Mouse (Mus musculus): Measurements from ENCODE around the gene Phf3. TPM values are rescaled to one million over a fixed set of nuclear protein-coding genes. Genes with fewer than 3 reads are reported as not detected.

Phf3 gene
- 15.3 and 16.8 TPM in 2 replicates for polyA plus RNA-seq (2015; fragmentation: Nextera tagmentation; extraction: Ambion mirVana)

GRCm38 (mm10) chr1:30873541-30874260 is at the start of gene Phf3:
TSS of gene Phf3 (minus strand) at chr1:30873921.
- no peaks in the 10 kb centered on the region for H3K27me3 ChIP-seq (replicated peaks; ENCODE audit: control insufficient read depth, insufficient read depth, low read length)
- TF ChIP-seq CTCF (IDR thresholded peaks at IDR 0.05; ENCODE audit: low read depth), result no peak
- peak within 1 kb of the TSS; percentile 94 for H3K4me3 ChIP-seq (ENCODE audit: low read depth, low read length)
- ATAC-seq, result peak; percentile 94
- peak within 1 kb of the TSS; percentile 94 for H3K9ac ChIP-seq (ENCODE audit: low read depth, low read length)
- 0 out of 2 replicates have a peak, but pooled peaks cover 3% of the 10 kb centered on the region for H3K4me1 ChIP-seq (replicated peaks; ENCODE audit: control insufficient read depth, insufficient read depth, low read length)
- H3K9me3 ChIP-seq (ENCODE audit: control insufficient read depth), result no peaks in the 10 kb centered on the region
- under 1% methylated on average over 66 of the region's 85 CpGs for WGBS
- peak within 1 kb of the TSS; percentile 73 for H3K4me2 ChIP-seq (replicated peaks; ENCODE audit: low read depth)
- no peaks in the 10 kb centered on the region for H3K36me3 ChIP-seq (ENCODE audit: control insufficient read depth, insufficient read depth)
- peak within 1 kb of the TSS; percentile 99 for H3K27ac ChIP-seq (ENCODE audit: low read depth, low read length)

- Histone ChIP-seq H3K27ac (ENCODE audit: low read depth, low read length) (no peak overlapping the region), H3K9me3 (ENCODE audit: control insufficient read depth) (peaks cover 7% of the 10 kb centered on the region), H3K4me3 (ENCODE audit: low read depth, low read length) (no peak overlapping the region), H3K4me2 (replicated peaks; ENCODE audit: low read depth) (no peak overlapping the region), H3K4me1 (replicated peaks; ENCODE audit: control insufficient read depth, insufficient read depth, low read length) (no peaks in the 10 kb centered on the region), H3K27me3 (replicated peaks; ENCODE audit: control insufficient read depth, insufficient read depth, low read length) (no peaks in the 10 kb centered on the region), H3K36me3 (ENCODE audit: control insufficient read depth, insufficient read depth) (no peaks in the 10 kb centered on the region), H3K9ac (ENCODE audit: low read depth, low read length) (no peak overlapping the region)
- ATAC-seq, result no peak
- 85% methylated on average over 3 of the region's 3 CpGs for WGBS
- no peak for TF ChIP-seq CTCF (IDR thresholded peaks at IDR 0.05; ENCODE audit: low read depth)
Measured at GRCm38 (mm10) chr1:30922237-30922636, 48.5 kb upstream of the Phf3 start.

- peaks cover 7% of the 10 kb centered on the region for H3K9me3 ChIP-seq (ENCODE audit: control insufficient read depth)
- no peak for ATAC-seq
- H3K9ac ChIP-seq (ENCODE audit: low read depth, low read length), result no peak overlapping the region
- no peaks in the 10 kb centered on the region for H3K27me3 ChIP-seq (replicated peaks; ENCODE audit: control insufficient read depth, insufficient read depth, low read length)
- no peak for TF ChIP-seq CTCF (IDR thresholded peaks at IDR 0.05; ENCODE audit: low read depth)
- H3K4me3 ChIP-seq (ENCODE audit: low read depth, low read length), result no peak overlapping the region
- H3K27ac ChIP-seq (ENCODE audit: low read depth, low read length), result no peak overlapping the region
- H3K36me3 ChIP-seq (ENCODE audit: control insufficient read depth, insufficient read depth), result no peaks in the 10 kb centered on the region
- H3K4me2 ChIP-seq (replicated peaks; ENCODE audit: low read depth), result no peak overlapping the region
- no peaks in the 10 kb centered on the region for H3K4me1 ChIP-seq (replicated peaks; ENCODE audit: control insufficient read depth, insufficient read depth, low read length)
Measured at GRCm38 (mm10) chr1:30921252-30921651, 47.5 kb upstream of the Phf3 start.

- ATAC-seq, result no peak
- Histone ChIP-seq H3K27ac (ENCODE audit: low read depth, low read length) (no peak overlapping the region), H3K27me3 (replicated peaks; ENCODE audit: control insufficient read depth, insufficient read depth, low read length) (no peaks in the 10 kb centered on the region), H3K4me1 (replicated peaks; ENCODE audit: control insufficient read depth, insufficient read depth, low read length) (no peaks in the 10 kb centered on the region), H3K9me3 (ENCODE audit: control insufficient read depth) (peaks cover 7% of the 10 kb centered on the region), H3K9ac (ENCODE audit: low read depth, low read length) (no peak overlapping the region), H3K36me3 (ENCODE audit: control insufficient read depth, insufficient read depth) (no peaks in the 10 kb centered on the region), H3K4me3 (ENCODE audit: low read depth, low read length) (no peak overlapping the region), H3K4me2 (replicated peaks; ENCODE audit: low read depth) (no peak overlapping the region)
- peak; percentile 72 for TF ChIP-seq CTCF (IDR thresholded peaks at IDR 0.05; ENCODE audit: low read depth)
- 100% methylated on average over 1 of the region's 1 CpGs for WGBS
Measured at GRCm38 (mm10) chr1:30920620-30921177, 47.0 kb upstream of the Phf3 start.

GRCm38 (mm10) chr1:30910172-30910571 is 36.5 kb upstream of the Phf3 start:
- TF ChIP-seq CTCF (IDR thresholded peaks at IDR 0.05; ENCODE audit: low read depth), result no peak
- WGBS, result 60% methylated on average over 3 of the region's 3 CpGs
- no peak overlapping the region for H3K4me2 ChIP-seq (replicated peaks; ENCODE audit: low read depth)
- no peaks in the 10 kb centered on the region for H3K27me3 ChIP-seq (replicated peaks; ENCODE audit: control insufficient read depth, insufficient read depth, low read length)
- H3K4me3 ChIP-seq (ENCODE audit: low read depth, low read length), result no peak overlapping the region
- H3K4me1 ChIP-seq (replicated peaks; ENCODE audit: control insufficient read depth, insufficient read depth, low read length), result no peaks in the 10 kb centered on the region
- H3K9me3 ChIP-seq (ENCODE audit: control insufficient read depth), result no peaks in the 10 kb centered on the region
- H3K9ac ChIP-seq (ENCODE audit: low read depth, low read length), result no peak overlapping the region
- ATAC-seq, result no peak
- no peaks in the 10 kb centered on the region for H3K36me3 ChIP-seq (ENCODE audit: control insufficient read depth, insufficient read depth)
- H3K27ac ChIP-seq (ENCODE audit: low read depth, low read length), result no peak overlapping the region

GRCm38 (mm10) chr1:30908797-30909196 is 35.1 kb upstream of the Phf3 start:
- no peak for ATAC-seq
- no peak overlapping the region for H3K27ac ChIP-seq (ENCODE audit: low read depth, low read length)
- no peaks in the 10 kb centered on the region for H3K27me3 ChIP-seq (replicated peaks; ENCODE audit: control insufficient read depth, insufficient read depth, low read length)
- no peak for TF ChIP-seq CTCF (IDR thresholded peaks at IDR 0.05; ENCODE audit: low read depth)
- no peaks in the 10 kb centered on the region for H3K9me3 ChIP-seq (ENCODE audit: control insufficient read depth)
- no peak overlapping the region for H3K4me2 ChIP-seq (replicated peaks; ENCODE audit: low read depth)
- H3K4me1 ChIP-seq (replicated peaks; ENCODE audit: control insufficient read depth, insufficient read depth, low read length), result no peaks in the 10 kb centered on the region
- H3K9ac ChIP-seq (ENCODE audit: low read depth, low read length), result no peak overlapping the region
- H3K4me3 ChIP-seq (ENCODE audit: low read depth, low read length), result no peak overlapping the region
- WGBS, result 48% methylated on average over 4 of the region's 4 CpGs
- no peaks in the 10 kb centered on the region for H3K36me3 ChIP-seq (ENCODE audit: control insufficient read depth, insufficient read depth)
